Mouse (Mus musculus) erythroblast, adult 5-6 weeks (primary cell): Measurements from ENCODE around the gene Ell. TPM values are rescaled to one million over a fixed set of nuclear protein-coding genes. Genes with fewer than 3 reads are reported as not detected.
A peak's percentile ranks its signal among the peaks of the same experiment; 100 is the strongest.

Source experiments
- ATAC-seq: replicated peaks from 2 replicates; pipeline ENCODE4 v1.8.0; 2016; ENCODE audit warnings: moderate number of reproducible peaks, mild to moderate bottlenecking, moderate TSS enrichment, inconsistent platforms; ENCODE audit not compliant: poor library complexity, low FRiP score, severe bottlenecking
- total RNA-seq, 2 experiments: library from RNA; stranded (forward) in 1 of 2; stranded (reverse) in 1 of 2; fragments of 150-400 nt in 1 of 2; fragments of 200-764, 138-1000 nt in 1 of 2; gene quantifications; 2 replicates each; pipeline versions ENCODE4 v1.2.3 to v1.2.4; 2015 to 2017; ENCODE audit warnings: low replicate concordance in 2 of 2

Gene Ell
- total RNA-seq, 2 experiments from 2014 or later = 2.5 to 4.0 TPM

GRCm38 (mm10) chr8:70529741-70530161 lies 9.5 kb upstream of the Ell start:
- peak; percentile 51 for ATAC-seq

DNA sequence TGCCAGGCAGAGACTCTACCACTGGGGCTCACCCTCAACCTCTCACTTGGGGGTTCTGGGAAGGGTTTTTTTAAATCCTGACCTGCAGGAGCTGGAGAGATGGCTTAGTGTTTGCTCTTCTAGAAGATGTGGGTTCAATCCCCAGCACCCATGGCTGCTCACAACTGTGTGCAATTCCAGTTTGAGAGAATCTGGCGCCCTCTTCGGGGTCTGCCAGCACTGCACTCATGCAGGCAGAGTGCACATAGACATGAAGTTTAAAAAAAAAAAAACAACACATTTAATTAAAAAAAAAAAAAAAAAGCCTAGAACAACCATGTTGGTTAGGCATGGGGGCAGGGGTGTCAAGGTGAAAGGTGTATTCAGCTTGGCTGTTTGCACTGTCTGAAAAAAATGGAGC lies 8.9 kb upstream of the Ell start:
- ATAC-seq = no peak

DNA sequence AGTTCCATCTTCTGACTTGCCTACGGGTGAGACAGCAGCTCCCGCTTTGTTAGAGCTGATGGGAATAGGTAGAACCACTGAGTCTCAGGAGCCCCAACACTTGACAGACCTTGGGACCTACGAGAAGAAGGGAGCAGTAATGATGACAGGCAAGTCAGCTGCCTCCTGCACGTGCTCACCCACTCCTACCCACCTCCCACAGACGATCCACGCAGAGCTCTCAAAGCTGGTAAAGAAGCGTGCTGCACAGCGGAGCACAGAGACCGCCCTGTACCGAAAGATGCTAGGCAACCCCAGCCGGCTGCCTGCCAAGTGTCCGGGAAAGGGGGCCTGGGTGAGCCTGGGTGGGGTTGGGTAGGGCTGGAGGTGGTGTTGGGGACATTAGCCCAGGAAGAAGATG lies 5.0 kb upstream of the Ell start:
- no peak for ATAC-seq

DNA sequence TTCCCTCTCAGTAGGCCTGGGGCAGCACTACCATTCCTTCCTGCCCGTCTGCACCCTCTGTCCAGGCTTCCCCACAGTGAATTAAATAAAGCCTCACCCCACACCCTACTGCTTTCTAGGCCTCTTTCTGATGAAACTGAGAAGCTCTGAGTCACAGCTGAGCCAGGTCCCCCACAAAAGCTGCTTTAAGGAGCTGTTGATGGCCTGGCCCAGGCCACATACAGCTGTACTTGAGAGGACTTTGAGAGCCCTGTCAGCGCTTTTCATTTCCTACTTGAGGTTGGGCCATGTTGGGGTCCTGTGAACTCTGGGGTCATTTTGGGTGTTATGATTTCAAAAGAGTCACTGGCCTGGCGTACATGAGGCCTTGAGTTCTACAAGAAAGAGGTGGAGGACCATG lies 4.0 kb upstream of the Ell start:
- ATAC-seq = no peak

DNA sequence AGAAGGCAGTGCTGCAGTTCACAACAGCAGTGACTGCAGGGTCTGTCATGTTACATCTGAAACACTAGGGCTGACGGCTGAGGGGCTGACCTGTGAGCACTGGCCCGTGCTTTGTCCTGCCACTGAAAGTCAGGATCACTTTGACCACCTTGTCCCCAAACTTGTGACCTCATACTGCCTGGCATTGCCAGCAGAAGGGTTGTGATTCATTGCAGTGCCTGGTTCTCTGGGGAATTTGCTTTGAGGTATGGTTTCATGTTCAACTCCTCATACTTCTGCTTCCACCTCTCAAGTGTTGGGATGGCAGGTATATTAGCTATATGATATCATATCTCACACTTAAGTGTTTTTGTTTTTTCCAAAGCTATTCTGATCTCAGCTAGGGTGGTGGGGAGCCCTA lies 3.6 kb upstream of the Ell start:
- no peak for ATAC-seq

- peak; percentile 32 for ATAC-seq
These were observed 1.2 kb upstream of the Ell start for GRCm38 (mm10) chr8:70538024-70538579.

GRCm38 (mm10) chr8:70538633-70539076 lies 602 bp upstream of the Ell start:
- peak; percentile 78 for ATAC-seq

DNA sequence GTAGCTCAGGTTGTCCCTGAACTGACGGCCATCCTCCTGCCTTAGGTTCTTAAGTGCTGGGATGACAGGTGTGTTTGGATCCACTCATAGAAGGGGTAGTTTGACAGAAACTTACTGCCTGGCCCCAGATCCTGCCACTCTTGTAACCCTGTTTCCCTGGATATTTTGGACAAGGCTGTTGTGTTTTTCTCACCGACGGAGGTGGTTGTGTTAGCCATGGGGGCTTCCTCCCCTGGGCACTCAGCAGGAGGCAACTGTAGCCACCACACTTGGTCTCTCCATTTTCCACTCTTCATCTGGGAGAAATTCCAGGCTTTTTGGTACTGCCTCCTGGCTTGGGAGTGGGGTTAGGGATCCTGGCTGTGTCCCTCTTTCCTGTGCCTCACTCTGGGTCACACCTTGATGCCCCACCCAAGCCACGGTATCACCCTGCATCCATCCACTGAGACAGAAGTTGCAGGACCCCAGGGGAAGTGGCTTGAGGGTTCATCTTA lies 803 bp downstream of the Ell start:
- ATAC-seq = no peak

GRCm38 (mm10) chr8:70540507-70541071 lies 1.3 kb downstream of the Ell start:
- no peak for ATAC-seq

- ATAC-seq = no peak
These were observed 1.8 kb downstream of the Ell start for GRCm38 (mm10) chr8:70541081-70541480.

- no peak for ATAC-seq
These were observed 5.0 kb downstream of the Ell start for GRCm38 (mm10) chr8:70544200-70544687.

- ATAC-seq = no peak
These were observed 7.2 kb downstream of the Ell start for GRCm38 (mm10) chr8:70546412-70546811.

DNA sequence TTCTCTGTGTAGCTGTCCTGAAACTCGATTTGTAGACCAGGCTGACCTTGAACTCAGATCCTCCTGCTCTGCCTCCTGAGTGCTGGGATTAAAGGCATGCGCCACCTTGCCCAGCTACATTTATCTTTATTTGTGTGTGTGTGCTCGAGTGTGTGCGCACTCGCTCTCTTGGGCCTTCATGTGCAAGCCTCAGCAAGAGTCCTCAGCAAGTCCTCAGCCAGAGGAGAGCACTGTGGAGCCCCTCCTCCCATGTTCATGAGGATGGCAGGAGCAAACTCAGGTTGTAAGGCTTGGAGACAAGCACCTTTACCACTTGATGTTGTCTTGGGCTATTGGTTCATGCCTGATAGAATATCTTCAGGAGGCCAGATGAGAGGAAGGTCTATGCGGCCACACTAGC lies 8.5 kb downstream of the Ell start:
- ATAC-seq = no peak

- no peak for ATAC-seq
These were observed 10.3 kb downstream of the Ell start for GRCm38 (mm10) chr8:70549412-70550184.

GRCm38 (mm10) chr8:70551558-70552161 lies 12.4 kb downstream of the Ell start:
- no peak for ATAC-seq

DNA sequence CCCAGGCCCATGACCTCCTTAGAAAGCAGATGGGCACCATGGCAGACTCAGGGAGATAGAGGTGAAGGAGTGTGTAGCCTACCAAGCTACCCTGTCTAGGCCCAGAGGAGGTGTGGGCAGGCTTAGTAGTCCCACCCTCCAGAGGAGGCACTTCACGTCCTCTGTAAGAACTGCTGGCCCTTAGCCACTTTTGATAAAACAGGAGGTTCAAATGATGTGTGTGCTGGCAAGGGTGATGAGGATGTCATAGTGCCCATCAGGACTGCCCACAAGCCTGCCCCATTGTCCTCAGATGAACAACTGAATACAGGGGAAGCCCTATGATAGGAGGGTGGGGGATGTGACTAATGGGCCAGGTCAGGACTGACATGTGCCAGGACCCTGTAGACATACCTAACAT lies 13.6 kb downstream of the Ell start:
- ATAC-seq = no peak

DNA sequence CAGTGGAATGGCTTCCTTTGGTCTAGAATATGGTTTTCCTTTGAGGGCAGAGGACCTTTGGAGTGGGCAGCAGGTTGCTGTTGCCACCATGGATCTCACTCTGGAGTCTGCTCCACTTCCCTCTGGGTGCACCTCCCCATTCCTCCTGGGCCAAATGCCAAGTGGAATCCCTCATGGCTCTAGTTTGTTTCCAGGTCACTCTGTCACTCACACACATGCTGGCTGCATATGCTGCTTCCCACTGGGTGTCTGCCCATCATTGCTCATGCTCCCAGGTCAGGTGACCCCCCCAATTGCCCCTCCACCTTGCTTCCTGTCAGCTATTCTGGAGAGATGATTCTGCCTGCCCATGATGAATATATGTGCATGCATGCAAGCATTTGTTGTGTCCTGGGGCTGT lies 14.5 kb downstream of the Ell start:
- ATAC-seq = no peak

DNA sequence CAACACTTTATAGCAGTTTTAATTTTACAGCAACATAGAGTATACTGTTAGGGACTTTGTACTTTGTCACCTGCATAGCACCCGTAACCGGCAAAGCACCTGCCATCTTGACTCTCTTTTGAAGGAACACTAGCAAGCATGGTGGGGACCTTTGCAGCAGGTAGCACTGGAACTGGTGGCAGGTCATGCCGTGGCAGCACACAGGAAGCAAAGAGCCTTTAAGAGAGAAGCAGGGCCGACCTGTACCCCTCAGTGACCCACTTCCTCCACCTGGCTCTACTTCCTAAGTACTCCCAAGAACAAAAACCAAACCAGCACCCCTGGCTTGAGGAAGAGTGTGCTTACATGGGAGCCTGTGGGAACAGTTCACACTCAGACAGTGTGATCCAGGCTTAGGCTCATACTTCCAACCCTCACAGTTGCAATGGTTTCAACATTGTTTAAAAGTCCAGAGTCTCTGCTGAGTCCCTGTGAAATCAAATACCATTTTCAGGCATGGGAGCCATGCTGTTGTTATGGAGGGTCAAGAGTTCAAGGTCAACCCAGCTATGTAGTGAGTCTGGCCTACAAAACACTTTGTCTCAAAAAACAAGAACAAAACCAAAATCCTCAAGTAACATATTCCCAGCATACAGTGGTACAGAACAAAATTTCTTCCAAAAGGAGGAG lies 16.0 kb downstream of the Ell start:
- no peak for ATAC-seq

GRCm38 (mm10) chr8:70558334-70558733 lies 19.1 kb downstream of the Ell start:
- ATAC-seq = no peak

GRCm38 (mm10) chr8:70558983-70559382 lies 19.7 kb downstream of the Ell start:
- ATAC-seq = no peak
